Mouse (Mus musculus): ENCODE results near the gene Adarb1.

GRCm38 (mm10) chr10:77333518-77333917 is 84.6 kb downstream of the Adarb1 start:
- TF ChIP-seq CTCF (IDR thresholded peaks at IDR 0.05; ENCODE audit: borderline replicate concordance, insufficient read depth, low read depth, low read length) (no peak), POLR2A (IDR thresholded peaks at IDR 0.05; ENCODE audit: borderline replicate concordance, insufficient read depth, low read length) (no peak)
